Mouse (Mus musculus): Measurements from ENCODE around the gene 9030612E09Rik.
A peak's percentile ranks its signal among the peaks of the same experiment; 100 is the strongest.

Gene 9030612E09Rik

DNA sequence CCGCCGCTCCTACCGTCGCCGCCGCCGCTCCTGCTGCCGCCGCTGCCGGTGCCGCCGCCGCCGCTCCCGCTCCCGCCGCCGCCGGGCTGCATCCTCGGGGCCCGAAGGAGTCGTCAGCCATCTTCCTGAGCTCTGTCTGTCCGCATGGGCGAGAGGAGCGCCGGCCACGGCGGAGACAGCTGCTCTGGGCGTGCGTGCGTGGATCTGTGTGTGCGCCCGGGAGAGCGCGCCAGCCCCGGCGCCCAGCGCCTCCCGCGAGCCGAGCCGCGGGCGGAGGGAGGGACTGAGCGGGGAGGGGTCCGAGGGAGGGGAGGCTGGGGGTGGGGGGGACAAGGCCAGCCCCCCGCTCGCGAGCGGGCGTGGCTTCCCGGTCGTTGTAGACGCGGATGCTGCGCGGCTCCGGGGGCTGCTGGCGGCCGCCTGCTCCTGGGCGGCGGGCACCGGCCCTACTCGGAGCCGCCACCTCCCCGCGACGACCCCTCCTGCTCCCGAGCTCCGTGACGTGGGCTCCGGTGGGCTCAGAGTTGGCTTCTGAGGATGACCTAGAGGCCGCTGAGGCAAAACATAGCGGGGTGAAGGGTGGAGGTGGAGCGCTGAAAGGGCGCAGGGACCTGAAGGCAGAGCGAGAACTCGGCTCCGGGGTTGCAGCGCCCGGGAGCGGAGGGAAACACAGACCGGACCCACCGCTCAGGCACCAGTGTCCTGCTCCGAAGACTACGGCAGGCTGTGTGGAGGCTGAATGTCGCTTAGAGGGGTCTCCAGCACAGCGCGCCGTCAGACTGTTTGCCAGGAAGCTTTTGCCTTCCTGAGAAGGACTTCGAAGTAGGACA is at the start of gene 9030612E09Rik, which contains the start of gene Sobp:
9030612E09Rik (plus strand) TSS at position 379 of the 830 bp plus-strand sequence.
Sobp (minus strand) TSS at position 205 of the 830 bp plus-strand sequence.
- peak; percentile 10 to 44 for DNase-seq

- DNase-seq, result no peak
Measured at GRCm38 (mm10) chr10:43128750-43129149, 45.8 kb upstream of the 9030612E09Rik start.

DNA sequence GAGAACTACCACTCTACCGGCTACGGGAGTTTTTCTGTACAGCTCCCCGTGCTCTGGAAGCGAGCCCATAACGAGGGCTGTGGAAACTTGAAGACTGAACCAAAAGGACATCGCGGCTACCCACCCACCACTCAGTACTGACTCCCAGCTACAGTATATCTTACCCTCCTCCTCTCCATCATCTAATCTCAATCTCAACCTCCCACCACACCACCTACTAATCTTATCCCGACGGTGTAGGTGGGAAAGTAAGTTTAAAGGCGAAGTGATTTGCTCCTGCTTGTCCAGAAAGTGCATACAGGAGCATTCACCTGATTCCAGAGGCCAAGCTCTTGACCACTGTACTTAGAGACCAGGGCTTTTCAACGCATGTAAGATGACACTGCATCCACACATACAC is 40.5 kb upstream of the 9030612E09Rik start:
- no peak for DNase-seq

- no peak for DNase-seq
Measured at GRCm38 (mm10) chr10:43143173-43143572, 31.3 kb upstream of the 9030612E09Rik start.

- DNase-seq, result no peak
Measured at GRCm38 (mm10) chr10:43148456-43148855, 26.0 kb upstream of the 9030612E09Rik start.

DNA sequence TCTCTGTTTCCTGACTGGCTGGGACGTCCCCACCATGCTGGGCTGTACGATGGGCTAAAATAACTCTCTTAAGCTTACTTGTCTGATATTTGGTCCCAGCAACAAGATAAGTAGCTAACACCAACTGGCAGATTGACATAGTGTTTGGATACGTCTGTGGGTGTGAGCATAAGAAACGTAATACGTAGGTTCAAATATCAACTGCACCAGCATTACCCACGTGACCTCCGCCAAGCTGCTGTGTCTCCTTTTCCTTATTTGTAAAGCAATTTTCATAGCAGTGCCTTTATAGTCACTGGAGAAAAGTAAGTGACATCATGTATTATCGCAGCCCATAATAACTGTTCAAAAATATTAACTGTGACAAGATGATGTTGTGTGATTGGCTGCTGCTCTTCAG is 21.9 kb upstream of the 9030612E09Rik start:
- no peak for DNase-seq

- DNase-seq, result peak; percentile 56 to 63
Measured at GRCm38 (mm10) chr10:43155046-43155560, 19.4 kb upstream of the 9030612E09Rik start.

DNA sequence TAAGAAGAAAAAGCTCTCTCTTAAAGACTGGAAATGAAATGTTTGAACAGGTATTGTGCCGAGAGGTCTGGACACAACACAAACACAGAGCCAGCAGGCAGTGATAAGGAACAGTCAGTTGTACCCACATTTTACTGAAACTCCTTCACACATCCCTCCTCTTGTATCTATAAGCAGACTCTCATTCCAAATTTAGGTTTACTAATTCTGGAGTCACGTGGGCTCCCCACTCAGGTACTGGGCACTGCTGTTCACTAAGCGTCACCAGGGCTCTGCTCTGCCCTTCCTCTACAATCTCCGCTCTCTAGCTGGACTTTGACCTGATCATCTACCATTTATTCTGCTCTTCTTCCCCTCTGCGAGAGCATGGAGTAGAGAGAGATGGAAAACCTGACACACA is 15.6 kb upstream of the 9030612E09Rik start:
- no peak for DNase-seq

DNA sequence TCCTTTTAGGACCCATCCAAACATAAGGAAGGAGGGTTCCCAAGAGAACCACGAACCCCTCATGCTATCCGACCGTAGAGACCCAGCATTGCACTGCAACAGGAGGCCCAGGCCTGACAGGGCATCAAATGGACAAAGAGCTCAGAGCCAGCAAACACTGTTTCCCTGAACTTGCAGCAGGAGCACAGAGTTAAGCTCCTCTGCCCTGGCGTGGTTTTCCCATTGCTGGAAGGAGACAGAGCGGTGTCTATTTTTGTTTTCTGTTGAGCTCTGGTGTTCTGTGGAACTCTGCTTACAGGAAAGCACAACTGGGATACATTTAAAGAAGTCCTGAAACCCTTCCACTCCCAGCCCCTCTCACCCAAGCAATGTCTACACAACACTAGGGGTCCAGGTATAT is 15.2 kb upstream of the 9030612E09Rik start:
- no peak for DNase-seq

- no peak for DNase-seq
Measured at GRCm38 (mm10) chr10:43162318-43162717, 12.2 kb upstream of the 9030612E09Rik start.

- no peak for DNase-seq
Measured at GRCm38 (mm10) chr10:43164406-43164805, 10.1 kb upstream of the 9030612E09Rik start.

GRCm38 (mm10) chr10:43166146-43166545 is 8.4 kb upstream of the 9030612E09Rik start:
- no peak for DNase-seq

DNA sequence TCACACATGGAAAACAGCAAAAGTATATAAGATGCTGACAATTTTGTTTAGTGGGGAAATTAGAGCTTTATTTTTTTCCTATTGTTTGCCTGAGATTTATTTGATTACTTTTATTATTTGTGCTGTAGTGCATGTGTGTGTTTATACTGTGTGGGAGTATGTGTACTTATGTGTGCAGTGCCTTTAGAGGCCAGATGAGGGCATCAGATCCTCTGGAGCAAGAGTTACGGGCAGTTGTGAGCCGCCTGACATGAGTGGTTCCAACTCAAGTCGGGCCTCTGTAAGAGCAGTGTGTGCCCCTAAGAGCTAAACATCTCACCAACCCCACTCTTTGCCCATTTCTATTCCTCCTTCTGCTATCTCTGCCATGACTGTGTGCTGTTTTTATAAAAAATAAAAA is 7.7 kb upstream of the 9030612E09Rik start:
- no peak for DNase-seq

DNA sequence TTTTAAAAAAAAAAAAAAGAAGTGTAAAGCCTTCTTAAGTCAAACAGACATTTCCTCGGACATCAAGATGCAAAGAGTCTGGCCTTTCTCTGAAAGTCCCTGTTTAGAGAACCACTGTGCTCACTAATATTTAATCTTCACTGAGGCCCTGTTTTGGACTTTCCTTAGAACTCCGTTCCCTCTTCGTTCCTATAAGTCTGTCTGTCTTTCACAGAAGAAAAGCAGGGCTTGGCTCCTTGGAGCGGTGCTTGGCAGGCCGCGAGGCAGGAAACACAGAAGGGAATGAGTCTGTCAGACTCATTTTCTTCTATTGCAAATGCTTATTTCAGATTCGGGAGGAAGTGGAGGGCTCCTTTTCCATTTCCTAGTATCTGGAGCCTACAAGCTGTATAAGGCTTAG is 5.7 kb upstream of the 9030612E09Rik start:
- DNase-seq, result no peak

- DNase-seq, result no peak
Measured at GRCm38 (mm10) chr10:43171106-43171505, 3.4 kb upstream of the 9030612E09Rik start.

GRCm38 (mm10) chr10:43172066-43172465 is 2.4 kb upstream of the 9030612E09Rik start:
- DNase-seq, result no peak

- DNase-seq, result no peak
Measured at GRCm38 (mm10) chr10:43172554-43172953, 1.9 kb upstream of the 9030612E09Rik start.

- peak; percentile 69 to 76 for DNase-seq
Measured at GRCm38 (mm10) chr10:43173141-43173827, 1.2 kb upstream of the 9030612E09Rik start.

DNA sequence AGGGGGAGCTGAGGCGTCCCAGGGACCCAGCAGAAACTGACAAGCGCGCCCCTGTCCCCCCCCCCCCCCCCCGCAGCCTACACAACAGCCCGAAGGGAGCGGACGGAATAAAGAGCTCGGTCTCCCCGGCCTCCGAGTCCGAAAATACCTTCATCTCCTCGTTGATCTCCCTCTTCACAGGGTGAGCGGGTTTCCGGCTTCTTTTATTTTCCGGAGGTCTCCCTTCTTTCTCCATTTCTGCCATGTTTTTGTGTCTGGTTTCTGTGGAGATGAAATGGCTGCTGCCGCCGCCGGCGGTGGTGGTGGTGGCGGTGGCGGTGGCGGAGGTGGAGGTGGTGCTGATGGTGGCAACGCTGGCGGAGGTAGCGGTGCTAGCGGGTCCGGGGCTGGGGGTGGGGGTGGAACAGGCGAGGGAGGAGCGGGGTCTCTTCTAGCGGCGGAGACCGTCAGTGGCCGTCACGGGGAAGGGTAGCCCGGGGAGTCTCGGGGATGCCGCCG is 627 bp upstream of the 9030612E09Rik start:
- peak in 1 of 2 experiments; percentile 4 for DNase-seq

- DNase-seq, result no peak
Measured at GRCm38 (mm10) chr10:43175156-43175601, 675 bp downstream of the 9030612E09Rik start.

GRCm38 (mm10) chr10:43180313-43180912 is 5.9 kb downstream of the 9030612E09Rik start:
- DNase-seq, result no peak

- DNase-seq, result no peak
Measured at GRCm38 (mm10) chr10:43200206-43200605, 25.7 kb downstream of the 9030612E09Rik start.

DNA sequence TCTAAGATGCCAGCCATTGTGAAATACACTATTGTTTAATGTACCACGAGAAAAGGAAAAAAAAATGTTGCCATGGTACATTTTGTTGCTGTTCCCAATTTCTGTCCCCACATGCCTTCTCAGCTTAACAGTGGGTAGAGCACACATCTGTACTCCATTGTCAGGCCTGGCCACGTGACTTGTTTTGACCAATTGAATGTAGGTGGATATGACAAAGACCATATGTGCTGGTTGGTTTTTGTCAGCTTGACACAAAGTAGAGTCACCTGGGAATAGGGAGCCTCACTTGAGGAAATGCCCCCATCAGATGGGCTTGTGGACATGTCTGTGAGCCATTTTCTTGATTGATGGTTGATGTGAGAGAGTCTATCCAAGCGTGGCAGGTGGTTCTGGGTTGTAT is 29.4 kb downstream of the 9030612E09Rik start:
- no peak for DNase-seq
